16 mouse cellular contexts compared by ENCODE assay signal in the genomic region with DNA sequence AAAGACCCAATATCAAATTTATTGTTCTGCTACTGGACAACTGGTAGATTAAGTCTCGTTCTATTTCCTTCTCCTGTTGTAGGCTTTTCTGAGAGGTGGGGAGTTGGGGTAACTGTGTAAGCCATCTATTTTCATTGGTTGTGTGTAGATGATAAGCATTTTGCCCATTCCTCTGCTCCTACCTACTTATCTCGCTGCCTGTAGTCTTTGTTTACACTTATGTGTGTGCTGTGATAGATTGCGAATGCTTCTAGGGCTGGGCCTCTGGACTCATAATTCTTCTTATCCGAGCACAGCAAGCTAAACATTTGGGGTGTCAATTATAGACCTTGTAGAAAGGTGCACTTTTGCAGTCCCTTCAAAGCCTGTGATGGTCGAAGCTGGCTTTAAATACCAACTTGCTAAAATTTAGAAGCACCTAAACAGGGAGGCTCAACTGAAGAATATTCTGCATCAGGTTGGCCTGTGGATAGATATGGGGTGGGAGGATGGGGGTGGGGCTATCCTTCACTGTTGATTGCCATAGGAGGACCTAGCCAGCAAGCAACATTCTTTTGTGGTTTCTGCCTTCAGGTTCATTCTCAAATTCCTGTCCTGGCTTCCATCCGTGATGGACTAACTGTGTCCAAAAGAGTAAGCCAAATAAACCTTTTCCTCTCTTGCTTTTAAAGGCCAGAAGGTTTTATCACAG. TPM values are rescaled to one million over a fixed set of nuclear protein-coding genes. Genes with fewer than 3 reads are reported as not detected.
A peak's percentile ranks its signal among the peaks of the same experiment; 100 is the strongest.
DNase-seq lines count a peak whose midpoint lies in the region; ATAC-seq and TF ChIP-seq lines count a peak whose summit lies in the region.
"Had no signal": no experiment of that assay in that cellular context is flagged by ENCODE, and none has a peak within 500 bp of the region (broad histone marks: within the 10 kb centered on the region; RNA-seq: fewer than 3 reads in every experiment).

No protein-coding gene starts in this region.

- no peak for TF ChIP-seq CTCF in MEL (IDR thresholded peaks at IDR 0.05 in 2 of 3, conservative IDR thresholded peaks at IDR 0.05 in 1 of 3; ENCODE audit: control insufficient read depth in 1 of 3, insufficient read depth in 1 of 3, low read depth in 2 of 3, low read length in 3 of 3, poor library complexity in 1 of 3, severe bottlenecking in 1 of 3)
- TF ChIP-seq CTCF in bone marrow, adult 2 months (IDR thresholded peaks at IDR 0.05; ENCODE audit: control insufficient read depth, insufficient read depth, low read length), result no peak

- H3K4me1 ChIP-seq in MEL (ENCODE audit: control insufficient read depth in 1 of 2, insufficient read depth in 2 of 2, low read length in 2 of 2), result peaks cover 5 to 12% of the 10 kb centered on the region in 2 experiments
- H3K4me1 ChIP-seq in bone marrow, adult 2 months (ENCODE audit: control insufficient read depth, insufficient read depth, low read length), result no peaks in the 10 kb centered on the region; the same call in 1 of the 2 replicates
- H3K4me1 ChIP-seq in hindbrain, embryonic 10.5 days (replicated peaks), result peaks cover 12% of the 10 kb centered on the region; the same call in 1 of the 2 replicates
- H3K4me1 ChIP-seq: embryonic facial prominence, embryonic 13.5 days; midbrain, embryonic 15.5 days had no signal

- peak overlapping the region; percentile 28 to 51 for H3K4me3 ChIP-seq in MEL (ENCODE audit: control insufficient read depth in 1 of 2, insufficient read depth in 1 of 2, low read depth in 2 of 2, low read length in 2 of 2)
- no peak overlapping the region for H3K4me3 ChIP-seq in bone marrow, adult 2 months (replicated peaks; ENCODE audit: control insufficient read depth, low read depth, low read length)
- no peak overlapping the region for H3K4me3 ChIP-seq in hindbrain, embryonic 10.5 days
- H3K4me3 ChIP-seq: embryonic facial prominence, embryonic 13.5 days; limb, embryonic 15.5 days; midbrain, embryonic 15.5 days had no signal

- ATAC-seq in megakaryocyte, adult 5-6 weeks (ENCODE audit: poor library complexity, severe bottlenecking), result peak; percentile 43; the same call in 1 of the 2 replicates
- ATAC-seq: hindbrain, postnatal 0 days; midbrain, embryonic 15.5 days had no signal

- peaks cover 0 to 12% of the 10 kb centered on the region in 2 experiments; a peak in 2 of 4 replicates for H3K36me3 ChIP-seq in MEL (ENCODE audit: control insufficient read depth in 1 of 2, insufficient read depth in 2 of 2, low read length in 2 of 2)
- H3K36me3 ChIP-seq in hindbrain, embryonic 10.5 days, result no peaks in the 10 kb centered on the region
- H3K36me3 ChIP-seq: embryonic facial prominence, embryonic 13.5 days; limb, embryonic 15.5 days; midbrain, embryonic 15.5 days had no signal

- peak; percentile 87 to 88 for TF ChIP-seq EP300 in MEL (IDR thresholded peaks at IDR 0.05; ENCODE audit: low read depth in 1 of 2, low read length in 2 of 2)

- peak overlapping the region; percentile 41 for H3K9ac ChIP-seq in MEL (ENCODE audit: control insufficient read depth, low read depth, low read length, poor library complexity, severe bottlenecking)
- H3K9ac ChIP-seq: embryonic facial prominence, embryonic 13.5 days; limb, embryonic 15.5 days; midbrain, embryonic 15.5 days had no signal

- DNase-seq in MEL (ENCODE audit: low read depth, low spot score) (peak; percentile 84), liver (peak; percentile 62), MN1 (ENCODE audit: low spot score) (no peak)
- no peak for DNase-seq in hindbrain, embryonic 10.5 days (ENCODE audit: low spot score)
- DNase-seq in spleen, postnatal 36 days (ENCODE audit: low spot score in 2 of 2), result no peak
- DNase-seq: gastrocnemius, postnatal 25 days; heart, postnatal 14 days; kidney, adult 8-10 months; layer of hippocampus, postnatal 36 days; thymus, postnatal 25 days had no signal

- no peaks in the 10 kb centered on the region for H3K9me3 ChIP-seq in MEL (replicated peaks; ENCODE audit: insufficient read depth, low read length)
- 0 out of 2 replicates have a peak, but pooled peaks cover 10% of the 10 kb centered on the region for H3K9me3 ChIP-seq in hindbrain, embryonic 10.5 days
- H3K9me3 ChIP-seq: limb, embryonic 15.5 days; midbrain, embryonic 15.5 days had no signal

- no peak for TF ChIP-seq POLR2A in MEL (IDR thresholded peaks at IDR 0.05; ENCODE audit: control insufficient read depth in 1 of 2, insufficient read depth in 1 of 2, low read depth in 1 of 2, low read length in 2 of 2, poor library complexity in 1 of 2)
- no peak for TF ChIP-seq POLR2A in bone marrow, adult 2 months (IDR thresholded peaks at IDR 0.05; ENCODE audit: borderline replicate concordance, control insufficient read depth, low read depth, low read length)

- 63% methylated on average over 6 of the region's 6 CpGs for WGBS in bone marrow, adult 2 months
- WGBS in hindbrain, embryonic 10.5 days, result 84% methylated on average over 6 of the region's 6 CpGs

- no peak for TF ChIP-seq RAD21 in MEL (IDR thresholded peaks at IDR 0.05; ENCODE audit: low read depth, low read length)

- no peaks in the 10 kb centered on the region for H3K79me2 ChIP-seq in MEL (ENCODE audit: control insufficient read depth, insufficient read depth, low read length, poor library complexity)

- no peaks in the 10 kb centered on the region for H3K27me3 ChIP-seq in MEL (ENCODE audit: control insufficient read depth in 1 of 2, insufficient read depth in 2 of 2, low read length in 2 of 2)
- no peaks in the 10 kb centered on the region for H3K27me3 ChIP-seq in hindbrain, embryonic 10.5 days (ENCODE audit: insufficient read depth, poor library complexity, severe bottlenecking)
- H3K27me3 ChIP-seq: embryonic facial prominence, embryonic 13.5 days; limb, embryonic 15.5 days; midbrain, embryonic 15.5 days had no signal

- peak overlapping the region; percentile 84 for H3K27ac ChIP-seq in MEL (ENCODE audit: control insufficient read depth, low read depth, low read length)
- H3K27ac ChIP-seq in bone marrow, adult 2 months (ENCODE audit: control insufficient read depth, insufficient read depth, low read depth, low read length, poor library complexity), result peak overlapping the region; percentile 50
- H3K27ac ChIP-seq in hindbrain, embryonic 10.5 days, result no peak overlapping the region
- H3K27ac ChIP-seq: embryonic facial prominence, embryonic 13.5 days; hindbrain, postnatal 0 days; limb, embryonic 15.5 days; midbrain, embryonic 15.5 days had no signal

TF ChIP-seq in MEL, 35 proteins besides CTCF, POLR2A, EP300 and RAD21:
- TF ChIP-seq MAX (IDR thresholded peaks at IDR 0.05; ENCODE audit: low read length) (peak; percentile 51; the same call in 1 of the 2 replicates), ETS1 (IDR thresholded peaks at IDR 0.05; ENCODE audit: low read depth, low read length) (peak; percentile 79), GATA1 (IDR thresholded peaks at IDR 0.05; ENCODE audit: low read depth, low read length) (peak; percentile 96), MXI1 (IDR thresholded peaks at IDR 0.05; ENCODE audit: low read depth, low read length) (no peak; the same call in 1 of the 2 replicates), TAL1 (IDR thresholded peaks at IDR 0.05; ENCODE audit: low read length) (peak; percentile 68), HCFC1 (IDR thresholded peaks at IDR 0.05; ENCODE audit: low read depth, low read length) (peak; percentile 36; the same call in 1 of the 2 replicates), E2F4 (IDR thresholded peaks at IDR 0.05; ENCODE audit: borderline replicate concordance, low read depth, low read length) (no peak), TCF12 (IDR thresholded peaks at IDR 0.05; ENCODE audit: low read depth, low read length) (peak; percentile 86), RCOR1 (IDR thresholded peaks at IDR 0.05; ENCODE audit: low read depth, low read length) (peak; percentile 59), POLR2AphosphoS5 (IDR thresholded peaks at IDR 0.05; ENCODE audit: borderline replicate concordance, low read depth, low read length) (no peak), SIN3A (IDR thresholded peaks at IDR 0.05; ENCODE audit: low read length) (peak; percentile 79)

RNA-seq across cellular contexts. Expression of a gene that starts 22.4 kb away (rescaled TPM):
- 43.0 and 48.7 TPM in 2 replicates for total RNA-seq in MEL (2012; rRNA removed)
- polyA plus RNA-seq in MEL (2012; ENCODE audit: insufficient read depth in 1 of 2, insufficient read length in 2 of 2, low read depth in 1 of 2, low replicate concordance in 2 of 2, missing spikeins in 1 of 2), result 10 to 100 TPM in 1 of 2 experiments, not detected in 1; 88.7 TPM
- polyA plus RNA-seq in bone marrow, adult 2 months (2011; ENCODE audit: insufficient read depth, insufficient read length, low replicate concordance, missing spikeins), result 71.7 and 82.0 TPM in 2 replicates
- total RNA-seq in megakaryocyte, adult 5-6 weeks (2015), result 45.8 and 49.8 TPM in 2 replicates
- total RNA-seq in megakaryocyte, adult 5-6 weeks (2017), result 130 and 175 TPM in 2 replicates
- polyA plus RNA-seq in hindbrain, embryonic 10.5 days (2016; fragmentation: Nextera tagmentation; extraction: Ambion mirVana), result 85.2 and 99.4 TPM in 2 replicates

Comparison
In these comparisons a context has a peak if more than half of its experiments do, and no peak if none do; other contexts are left out.
1. DNase-seq: peak in MEL (single experiment) and liver (single experiment); none in hindbrain, embryonic 10.5 days (single experiment), MN1 (single experiment) and spleen, postnatal 36 days (0 of 2).
2. H3K4me3 ChIP-seq: peak in MEL (2 of 2); none in bone marrow, adult 2 months (single experiment) and hindbrain, embryonic 10.5 days (single experiment).